Mouse (Mus musculus) lung, postnatal 14 days (tissue): ENCODE results near the gene Arpc2.

Experiments
- DNase-seq: peaks from one replicate; pipeline ENCODE4 v3.0.0; 2021

The Arpc2 gene

DNA sequence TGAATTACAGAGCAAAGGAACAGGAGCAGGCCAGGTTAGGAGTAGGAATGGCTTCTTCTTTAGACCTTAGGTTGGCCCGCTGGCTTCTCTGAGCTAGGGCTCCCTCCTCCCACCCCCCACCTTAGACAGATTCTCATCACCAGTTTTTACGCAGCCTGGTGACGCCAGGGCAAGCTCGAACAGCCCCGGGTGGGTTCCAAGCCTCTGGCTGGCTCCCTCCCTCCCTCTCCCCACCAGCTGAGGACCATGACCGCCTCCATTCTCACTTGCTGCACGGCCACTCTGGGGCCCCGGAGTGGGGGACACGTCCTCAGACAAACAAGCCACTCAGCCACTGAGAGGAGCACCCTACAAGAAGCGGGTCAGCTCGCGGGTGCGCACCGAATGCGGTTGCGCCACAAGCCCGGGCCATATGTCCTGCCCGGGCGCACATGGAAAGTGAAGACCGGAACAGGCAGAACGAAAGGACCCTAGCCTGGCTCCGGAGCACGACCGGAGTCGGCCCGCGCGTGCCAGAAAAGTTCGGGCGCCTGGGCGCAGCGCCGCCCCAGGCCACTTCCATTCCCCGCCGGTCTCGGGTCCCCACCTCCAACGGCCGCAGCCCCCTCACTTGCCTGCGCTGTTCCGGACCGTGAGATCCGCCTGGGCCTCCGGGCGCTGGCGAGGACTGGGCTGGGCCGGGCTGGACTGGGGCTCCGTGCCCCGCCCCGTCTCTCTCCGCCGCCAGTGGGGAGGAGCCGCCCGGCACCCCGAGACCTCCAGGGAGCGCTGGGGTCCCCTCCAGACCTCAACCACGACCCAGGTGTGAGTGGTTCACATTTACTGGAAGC is 67.8 kb downstream of the Arpc2 start:
- DNase-seq, result peak; percentile 86

- DNase-seq, result no peak
These were observed 68.5 kb downstream of the Arpc2 start for GRCm38 (mm10) chr1:74304339-74304790.

DNA sequence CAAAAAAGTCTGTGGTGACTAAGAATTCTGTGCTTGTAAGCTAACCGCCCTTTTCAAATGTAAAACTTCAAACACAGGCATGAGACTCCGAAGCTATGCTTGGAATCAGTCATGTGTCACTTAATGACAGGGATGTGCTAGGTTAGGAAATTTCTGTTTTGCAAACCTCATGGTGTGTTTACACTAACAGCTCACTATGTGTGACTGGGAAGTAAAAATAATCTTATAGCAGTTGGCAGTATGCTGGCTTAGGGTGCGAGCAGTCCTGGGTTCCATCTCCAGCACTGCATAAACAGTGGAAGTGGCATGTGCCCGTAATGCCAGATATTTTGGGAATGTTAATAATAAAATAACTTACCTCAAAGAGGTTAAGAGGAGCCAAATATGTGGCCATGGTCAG is 69.1 kb downstream of the Arpc2 start:
- no peak for DNase-seq

GRCm38 (mm10) chr1:74305522-74305921 is 69.6 kb downstream of the Arpc2 start, which contains the start of gene Tmbim1:
TSS of gene Tmbim1 (minus strand) at chr1:74305622.
- DNase-seq, result no peak

DNA sequence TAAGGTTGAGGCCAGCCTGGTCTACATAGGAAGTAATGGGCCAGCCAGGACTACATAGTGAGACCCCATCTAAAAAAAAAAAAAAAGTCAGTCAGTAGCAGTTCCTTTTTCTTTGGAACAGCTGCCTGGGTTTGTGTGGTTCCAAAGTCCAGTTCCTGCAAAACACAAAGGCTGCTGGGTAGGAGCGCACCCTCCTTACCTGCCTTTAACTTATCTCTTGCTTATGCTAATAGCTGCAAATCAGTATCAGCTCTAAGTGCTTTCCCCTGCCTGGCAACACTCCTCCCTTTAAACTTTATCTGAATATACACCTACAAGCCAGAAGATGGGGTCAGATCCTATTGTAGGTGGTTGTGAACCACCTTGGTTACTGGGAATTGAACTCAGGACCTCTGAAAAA is 71.3 kb downstream of the Arpc2 start:
- DNase-seq, result no peak

DNA sequence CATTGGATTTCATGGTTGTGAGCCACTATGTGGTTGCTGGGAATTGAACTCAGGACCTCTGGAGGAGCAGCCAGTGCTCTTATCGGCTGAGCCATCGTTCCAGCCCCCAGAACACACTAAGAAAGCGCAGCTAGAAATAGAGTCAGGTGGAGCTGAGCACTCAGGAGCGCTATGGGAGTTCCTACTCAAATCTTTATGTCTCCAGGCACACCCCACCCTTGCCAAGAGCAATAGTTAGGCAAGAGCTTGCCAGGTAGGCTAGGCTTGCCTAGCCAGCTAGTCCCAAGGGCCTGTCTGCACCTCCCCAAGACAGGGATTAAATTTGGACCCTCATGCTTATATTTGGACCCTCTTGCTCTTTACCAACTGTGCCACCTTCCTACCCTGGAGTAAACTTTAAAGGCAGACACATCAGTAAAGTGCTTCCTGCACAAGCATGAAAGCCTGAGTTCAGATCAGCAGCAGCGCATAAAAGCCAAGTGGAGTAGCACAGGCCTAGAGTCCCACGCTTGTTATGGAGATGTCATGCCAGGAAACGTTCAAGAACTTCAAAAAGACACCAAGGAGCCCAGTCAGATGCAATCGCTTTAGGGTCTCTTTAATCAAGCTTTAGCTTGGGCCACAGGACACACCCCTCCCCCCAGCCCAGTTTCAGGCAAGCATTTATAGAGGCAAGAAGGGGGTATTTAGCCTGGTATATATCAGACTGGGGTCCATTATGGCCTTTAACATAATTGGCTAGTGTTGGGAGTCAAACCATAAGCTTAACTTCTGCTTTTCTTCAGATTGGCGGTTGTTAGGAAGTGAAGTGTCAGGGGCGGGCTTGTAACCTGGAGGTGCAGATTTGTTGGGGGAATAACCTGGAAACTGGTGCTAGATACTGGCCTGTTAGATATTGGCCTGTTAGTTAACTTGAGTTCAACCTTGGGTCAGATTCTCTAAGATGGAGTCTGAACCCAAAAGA is 72.4 kb downstream of the Arpc2 start:
- DNase-seq, result no peak

DNA sequence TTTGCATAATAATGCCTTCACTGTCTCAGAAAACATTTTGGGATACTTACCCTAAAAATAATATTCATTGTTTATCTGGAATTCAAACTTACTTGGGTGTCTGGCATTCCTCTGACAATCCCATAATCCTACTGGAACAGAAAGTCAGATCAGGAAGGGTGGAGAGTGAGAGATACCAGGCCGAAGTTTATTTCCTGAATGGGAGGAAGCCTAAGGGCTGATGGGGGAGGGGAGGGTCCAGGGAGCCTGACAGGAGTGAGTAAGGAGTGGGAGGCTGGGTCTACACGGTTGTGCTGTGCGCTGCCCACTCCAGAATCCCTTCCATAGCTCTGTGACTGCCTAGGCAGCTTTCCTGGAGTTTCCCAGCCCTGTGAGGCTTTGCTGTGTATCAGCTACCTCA is 73.9 kb downstream of the Arpc2 start:
- DNase-seq, result peak; percentile 53

DNA sequence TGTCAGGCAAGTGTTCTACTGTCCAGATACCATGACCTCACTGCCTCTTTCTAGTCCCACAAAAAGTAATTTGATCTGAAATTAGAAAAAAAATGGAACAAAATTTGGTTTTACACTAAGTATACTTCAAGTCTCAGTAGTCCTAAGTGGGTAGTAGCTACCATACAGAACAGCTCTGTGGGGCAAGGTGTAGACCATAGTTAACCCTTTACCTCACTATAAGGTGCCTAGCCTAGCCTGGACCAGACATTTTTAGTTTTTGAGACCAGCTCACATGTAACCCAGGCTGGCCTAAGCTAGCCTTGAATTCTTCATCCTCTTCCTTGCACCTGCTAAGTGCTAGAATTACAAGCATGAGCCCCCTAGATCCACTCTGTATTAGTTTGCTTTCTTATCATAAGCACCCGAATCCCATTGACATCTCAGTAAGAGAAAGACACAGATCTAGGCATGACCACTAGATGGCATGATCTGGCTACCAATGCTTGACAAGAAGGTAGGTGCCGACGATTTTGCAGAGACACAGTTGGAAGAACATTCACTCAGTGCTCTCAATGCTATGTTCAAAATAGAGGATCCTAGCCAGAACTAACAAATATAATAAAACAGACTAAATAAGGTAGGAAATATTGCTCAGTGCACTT is 77.3 kb downstream of the Arpc2 start:
- DNase-seq, result peak; percentile 79

DNA sequence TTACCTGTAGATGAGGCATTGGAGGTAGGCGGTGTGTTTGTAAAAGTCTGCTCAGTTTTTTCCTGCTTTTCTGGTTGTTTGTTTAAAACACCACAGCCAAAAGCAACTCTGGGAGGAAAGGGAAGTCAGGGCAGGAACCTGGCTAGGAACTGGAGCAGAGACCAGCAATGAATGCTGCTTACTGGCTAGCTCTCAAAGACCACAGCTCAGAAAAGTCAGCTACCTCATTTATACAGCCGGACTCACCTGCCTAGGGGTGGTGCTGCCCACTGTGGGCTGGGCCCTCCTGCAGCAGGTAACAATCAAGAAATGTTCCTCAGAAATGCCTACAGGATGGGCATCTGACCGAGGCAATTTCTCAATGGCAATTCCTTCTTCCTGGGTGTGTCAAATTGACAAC is 78.9 kb downstream of the Arpc2 start:
- no peak for DNase-seq

- no peak for DNase-seq
These were observed 80.4 kb downstream of the Arpc2 start for GRCm38 (mm10) chr1:74316114-74316827.
